Mouse (Mus musculus) layer of hippocampus, adult 8-10 months (tissue): ENCODE measurements around the gene Emc1. TPM values are rescaled to one million over a fixed set of nuclear protein-coding genes. Genes with fewer than 3 reads are reported as not detected.

Experiments
- DNase-seq, 2 experiments: peaks; one replicate each; pipeline ENCODE4 v3.0.0; 2022; ENCODE audit warnings: low spot score in 2 of 2
- total RNA-seq, 4 experiments: library from RNA; stranded (reverse); gene quantifications; 2 replicates each; pipeline ENCODE4 v1.2.4; 2022

Emc1 gene
- total RNA-seq = 10 to 100 TPM; 87.6 to 97.3 (median 92.2) TPM

DNA sequence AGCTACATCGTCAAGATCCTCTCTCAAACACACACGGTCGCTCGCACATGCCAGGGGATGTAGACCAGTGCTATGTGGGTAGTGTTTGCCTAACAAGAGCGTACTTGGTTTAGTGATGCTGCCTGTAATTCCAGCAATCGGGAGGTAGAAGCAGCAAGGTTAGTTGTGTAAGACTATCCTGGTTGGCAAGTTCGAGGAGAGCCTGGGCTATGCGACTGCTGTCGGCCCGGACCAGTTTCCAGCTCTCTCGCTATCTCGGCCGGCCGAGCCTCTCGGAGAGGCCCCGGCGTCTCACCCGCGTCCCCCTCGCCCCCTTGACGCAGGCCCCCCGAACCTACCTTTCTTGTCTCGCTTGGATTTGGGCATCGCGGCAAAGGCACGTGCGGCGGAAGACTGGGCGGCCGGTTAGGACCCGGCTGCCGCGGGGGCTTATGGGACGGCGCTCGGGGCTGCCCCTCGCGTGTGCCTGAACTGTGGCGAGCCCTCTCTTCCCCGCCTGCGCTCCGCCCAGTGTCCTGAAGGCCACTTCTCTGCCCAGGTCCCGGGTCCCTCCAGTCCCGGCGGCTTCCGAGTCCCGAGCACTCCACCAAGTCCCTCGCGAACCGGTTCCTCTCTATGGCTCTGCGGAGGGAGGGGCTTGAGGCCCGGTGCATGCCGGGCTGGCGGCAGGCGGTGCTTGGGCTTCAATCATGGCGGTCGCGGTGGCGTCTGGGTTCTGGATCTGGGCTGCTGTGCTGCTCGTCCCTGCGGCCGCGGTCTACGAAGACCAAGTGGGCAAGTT is at the start of gene Emc1, which contains the start of the genes Mrto4 and Ubr4:
Emc1 (plus strand) TSS at position 657 of the 781 bp plus-strand sequence.
Mrto4 (minus strand) TSS at position 646 of the 781 bp plus-strand sequence.
Ubr4 (plus strand) TSS at position 679 of the 781 bp plus-strand sequence.
- DNase-seq = peak; percentile 78 to 85

DNA sequence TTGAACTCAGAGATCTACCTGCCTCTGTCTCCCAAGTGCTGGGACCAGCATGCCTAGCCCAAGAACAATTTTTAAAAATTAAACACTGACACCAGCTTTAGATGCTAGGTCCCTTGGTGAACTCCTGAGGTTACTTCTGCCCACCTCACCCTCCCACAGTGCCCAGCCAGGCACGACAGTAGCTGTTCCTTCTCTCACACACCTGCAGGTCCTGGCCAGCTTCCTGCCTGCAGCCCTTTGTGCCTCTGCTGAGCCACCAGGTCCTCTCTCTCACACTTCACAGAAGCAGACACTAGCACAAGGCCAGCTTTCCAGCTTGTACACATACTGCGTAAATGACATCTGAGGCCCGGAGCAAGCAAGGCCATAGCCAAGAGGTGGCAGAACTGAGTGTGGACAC is 46.9 kb upstream of the Emc1 start:
- no peak for DNase-seq

DNA sequence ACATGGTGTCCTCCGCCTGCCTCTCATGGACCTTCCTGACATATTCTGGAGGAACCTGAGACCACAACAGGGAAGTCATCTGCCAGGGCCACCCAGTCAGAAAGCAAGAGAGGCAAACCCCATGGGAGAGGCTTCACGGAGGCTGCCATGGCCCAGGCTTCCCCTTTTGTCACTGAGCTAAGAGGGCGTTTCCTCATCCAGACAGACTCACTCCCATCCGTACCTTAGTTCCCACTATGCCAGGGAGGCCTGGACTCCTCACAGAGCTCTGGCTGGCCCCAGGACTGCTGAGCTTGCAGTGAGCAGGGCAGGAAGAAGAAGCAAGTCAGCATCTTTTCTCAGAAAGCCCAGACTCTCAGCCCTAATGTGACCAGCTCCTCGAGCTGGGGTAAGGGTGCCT is 44.5 kb upstream of the Emc1 start:
- no peak for DNase-seq

DNA sequence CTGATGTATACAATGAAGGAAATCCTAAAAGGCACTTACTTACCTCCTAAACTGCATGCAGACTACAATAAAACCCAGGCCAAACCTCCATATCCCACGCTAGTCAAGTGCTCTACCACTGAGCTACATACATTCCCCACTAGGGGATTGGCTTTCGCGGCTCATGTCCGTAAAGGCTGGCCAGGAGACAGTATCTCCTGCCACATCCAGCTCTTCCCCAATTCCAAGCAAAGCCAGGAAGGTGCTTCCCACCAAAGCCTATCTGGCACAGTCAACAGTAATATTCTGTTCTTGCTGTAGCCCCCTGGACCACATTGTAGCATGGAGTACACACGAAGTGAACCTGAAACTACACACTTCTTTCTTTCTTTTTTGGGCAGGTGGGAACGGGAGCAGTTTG is 42.7 kb upstream of the Emc1 start:
- no peak for DNase-seq

DNA sequence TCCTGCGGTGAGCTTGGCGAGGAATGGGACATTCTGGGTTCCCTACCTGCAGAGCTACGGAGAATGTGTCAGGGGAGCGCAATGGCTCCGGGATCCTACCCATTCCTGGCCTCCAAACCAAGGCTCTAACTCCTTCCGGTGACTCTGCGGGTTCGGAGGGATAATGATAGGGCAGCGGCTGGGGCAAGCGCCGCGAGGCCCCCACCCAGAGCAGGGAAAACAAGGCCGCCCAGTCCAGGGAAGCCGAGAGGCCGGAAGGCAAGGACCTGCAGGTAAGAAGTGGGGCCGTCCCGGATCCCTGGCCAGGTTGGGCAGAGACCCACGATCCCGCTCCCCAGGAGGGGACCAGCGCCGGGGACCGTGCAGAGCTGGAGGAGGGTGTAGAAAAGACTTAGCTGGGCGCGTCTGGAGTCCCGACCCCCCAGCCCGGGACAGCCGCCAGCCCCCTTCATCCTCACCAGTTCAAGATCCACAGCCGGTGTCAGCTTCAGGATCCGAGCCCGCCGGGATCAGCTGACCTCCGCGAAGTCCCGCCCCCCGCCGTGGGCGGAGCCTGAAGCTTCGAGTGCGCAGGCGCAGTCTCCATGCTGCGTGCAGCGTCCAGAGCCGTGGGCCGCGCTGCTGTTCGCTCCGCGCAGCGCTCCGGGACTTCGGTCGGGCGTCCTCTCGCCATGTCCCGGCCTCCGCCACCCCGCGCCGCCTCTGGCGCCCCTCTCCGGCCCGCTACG is 42.1 kb upstream of the Emc1 start, which contains the start of the genes Pqlc2 and Akr7a5:
Pqlc2 (minus strand) TSS at position 538 of the 728 bp plus-strand sequence.
Akr7a5 (plus strand) TSS at position 574 of the 728 bp plus-strand sequence.
- DNase-seq = peak; percentile 91 to 98

DNA sequence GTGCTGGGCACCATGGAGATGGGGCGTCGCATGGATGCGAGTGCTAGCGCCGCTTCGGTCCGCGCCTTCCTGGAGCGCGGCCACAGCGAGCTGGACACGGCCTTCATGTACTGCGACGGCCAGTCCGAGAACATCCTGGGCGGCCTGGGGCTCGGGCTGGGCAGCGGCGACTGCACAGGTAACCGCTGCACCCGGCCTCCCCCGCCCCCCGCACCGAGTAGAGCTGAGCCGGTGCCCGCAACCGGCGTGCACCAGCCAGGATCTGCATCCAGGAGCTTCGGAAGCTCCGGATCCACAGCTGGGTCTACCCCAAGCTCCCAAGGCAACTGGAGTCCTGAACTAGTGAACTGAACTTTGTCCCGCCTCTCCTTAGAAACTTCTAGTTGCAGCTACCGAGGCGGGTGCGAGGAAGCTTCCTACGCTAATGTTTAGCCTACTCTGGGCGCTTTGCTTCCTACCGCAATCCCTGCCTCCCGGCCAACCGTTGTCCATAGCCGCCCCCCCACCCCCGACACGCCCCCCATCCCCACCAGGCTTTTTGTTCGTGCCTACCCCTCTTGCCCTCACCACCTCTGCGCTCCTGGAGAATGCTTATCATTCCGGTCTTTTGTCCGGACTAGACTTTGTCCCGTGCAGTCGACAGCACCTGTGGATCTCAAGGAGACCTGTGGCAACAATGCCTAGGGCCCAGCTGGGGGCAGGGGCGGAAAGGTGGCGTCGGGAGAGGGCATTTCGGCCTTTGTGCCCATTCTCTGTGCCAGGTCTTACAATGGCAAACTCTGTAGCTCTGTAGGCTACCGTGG is 41.3 kb upstream of the Emc1 start:
- no peak for DNase-seq

DNA sequence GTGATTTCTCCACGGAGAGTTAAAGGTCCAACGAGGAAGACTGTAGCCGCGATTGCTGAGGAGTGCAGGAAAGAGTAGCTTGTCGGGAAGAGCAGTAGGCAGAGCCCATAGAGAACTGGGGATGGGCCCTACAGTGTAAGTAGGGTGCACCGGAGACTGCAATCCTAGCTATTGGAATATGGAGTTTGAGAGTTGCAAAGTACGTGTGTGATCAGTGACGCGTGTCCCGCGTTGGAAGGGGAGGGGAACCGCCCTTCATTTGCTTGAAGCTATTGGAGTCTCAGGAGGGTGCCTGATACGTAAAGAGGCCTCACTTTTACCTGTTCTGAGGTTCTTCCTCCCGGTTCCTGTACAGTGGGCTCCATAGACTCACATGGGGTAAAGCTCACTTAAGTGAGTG is 40.7 kb upstream of the Emc1 start:
- no peak for DNase-seq

DNA sequence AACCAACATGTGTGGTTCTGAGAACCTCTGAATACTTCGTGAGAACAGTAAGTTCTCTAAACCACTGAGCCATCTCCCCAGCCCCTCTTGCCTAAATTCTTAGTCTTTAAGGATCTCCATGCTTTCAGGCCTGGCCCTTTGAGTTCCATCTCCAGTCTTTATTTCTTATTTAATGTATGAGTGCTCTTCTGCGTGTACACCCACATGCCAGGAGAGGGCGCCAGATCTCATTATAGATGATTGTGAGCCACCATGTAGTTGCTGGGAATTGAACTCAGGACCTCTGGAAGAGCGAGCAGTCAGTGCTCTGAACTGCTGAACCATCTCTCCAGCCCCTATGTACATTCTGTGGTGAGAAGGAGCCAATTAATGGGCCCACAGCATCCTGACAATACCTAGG is 39.8 kb upstream of the Emc1 start:
- no peak for DNase-seq

DNA sequence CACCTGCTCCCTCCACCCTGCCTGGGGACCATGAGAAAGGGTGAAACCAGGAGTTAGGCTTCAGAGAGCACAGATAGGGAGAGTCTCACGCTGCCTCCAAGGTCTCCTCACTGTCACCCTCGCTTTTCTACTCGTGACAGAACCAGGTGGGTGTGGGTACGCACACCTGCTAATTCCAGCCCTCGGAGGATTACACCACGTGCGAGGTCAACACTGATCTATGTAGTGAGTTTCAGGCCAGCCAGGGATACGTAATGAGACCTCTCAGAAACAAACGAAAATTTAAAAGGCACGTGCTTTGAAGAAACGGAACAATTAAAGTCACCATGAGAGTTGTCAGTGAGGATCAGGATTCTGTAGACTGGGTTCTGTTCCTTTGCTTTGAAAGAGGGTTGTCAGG is 33.9 kb upstream of the Emc1 start:
- DNase-seq = no peak

DNA sequence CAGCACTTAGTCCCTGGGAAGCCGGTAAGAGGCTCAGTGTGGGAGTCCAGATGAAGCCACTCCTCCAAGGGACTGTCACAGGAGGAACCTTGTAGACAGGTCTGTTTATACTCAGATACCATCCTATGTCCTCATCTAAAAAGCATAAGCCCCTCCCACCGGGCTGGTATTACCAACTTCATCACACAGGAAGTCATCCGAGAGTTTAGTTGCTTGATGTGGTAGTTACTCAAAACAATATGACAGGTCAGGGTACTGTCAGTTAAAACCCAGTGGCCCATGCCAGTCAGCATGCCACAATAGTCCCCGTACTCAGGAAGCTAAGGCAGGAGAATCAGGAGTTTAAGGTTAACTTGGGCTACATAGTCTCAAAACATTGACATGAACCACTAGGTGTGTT is 32.6 kb upstream of the Emc1 start:
- no peak for DNase-seq

DNA sequence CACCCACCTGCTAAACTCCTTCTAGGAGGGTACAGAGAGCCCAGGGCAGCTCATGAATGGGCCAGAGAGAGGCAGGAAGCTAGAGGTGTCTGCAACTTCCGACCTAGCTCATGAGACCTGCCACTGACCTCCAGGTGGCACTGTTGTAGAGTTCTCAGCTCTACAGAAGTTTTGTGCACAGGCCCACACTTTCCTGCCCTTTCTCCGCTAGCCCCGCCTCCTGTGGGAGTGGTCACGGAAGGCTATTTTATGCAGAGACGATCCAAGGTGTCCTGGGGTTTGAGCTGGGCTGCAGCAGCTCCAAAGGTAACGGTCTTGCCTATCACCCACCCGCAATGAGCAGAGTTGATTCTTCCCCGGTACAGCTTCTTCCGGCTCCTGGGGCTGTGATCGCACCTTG is 21.8 kb upstream of the Emc1 start:
- DNase-seq = no peak

DNA sequence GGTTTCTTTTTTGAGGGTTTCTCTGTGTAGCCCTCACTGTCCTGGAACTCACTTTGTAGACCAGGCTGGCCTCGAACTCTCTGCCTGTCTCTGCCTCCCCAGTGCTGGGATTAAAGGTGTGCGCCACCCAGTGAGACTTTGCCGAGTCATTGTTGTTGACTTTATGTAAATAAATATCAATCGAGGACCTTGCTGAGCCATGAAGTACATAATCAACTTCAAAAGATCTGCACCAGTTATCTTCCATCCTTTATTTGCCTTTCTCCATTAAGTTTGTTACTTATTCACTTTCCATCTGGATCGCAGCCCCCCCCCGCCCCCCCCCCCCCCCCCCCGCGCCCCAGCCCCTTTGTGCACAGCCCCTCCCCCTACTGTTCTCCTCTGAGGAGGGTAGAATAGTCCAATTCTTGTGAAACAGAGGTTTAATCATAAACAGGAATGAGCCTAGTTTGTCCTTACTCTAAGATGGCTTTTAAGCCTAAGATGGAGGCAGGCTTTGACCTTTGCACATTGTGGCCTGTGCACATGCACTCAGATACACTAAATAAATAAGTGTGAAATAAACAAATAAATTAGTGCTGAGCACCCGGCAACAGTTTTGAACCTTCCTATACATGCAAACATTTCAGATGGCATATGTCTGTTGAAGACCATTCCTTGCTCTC is 17.6 kb upstream of the Emc1 start:
- no peak for DNase-seq

DNA sequence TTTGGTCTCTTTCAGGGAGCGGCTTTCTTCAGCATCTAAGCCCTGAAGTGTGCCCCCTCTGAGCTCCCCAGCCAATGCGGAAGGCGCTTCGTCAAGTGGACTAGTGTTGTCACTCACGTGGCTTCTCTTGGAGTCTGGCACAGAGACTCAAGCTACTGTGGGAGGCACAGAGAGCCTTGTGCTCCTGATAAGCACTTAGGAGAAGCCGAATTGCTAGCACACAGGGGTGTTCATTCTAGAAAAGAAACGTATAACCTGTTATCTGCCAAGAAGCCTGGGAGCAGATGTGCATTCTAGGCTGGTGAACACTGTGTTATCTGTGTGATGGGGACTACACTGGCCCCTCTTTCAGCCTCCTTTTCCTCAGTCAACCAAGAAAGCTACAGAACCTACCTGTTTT is 16.9 kb upstream of the Emc1 start:
- DNase-seq = no peak

DNA sequence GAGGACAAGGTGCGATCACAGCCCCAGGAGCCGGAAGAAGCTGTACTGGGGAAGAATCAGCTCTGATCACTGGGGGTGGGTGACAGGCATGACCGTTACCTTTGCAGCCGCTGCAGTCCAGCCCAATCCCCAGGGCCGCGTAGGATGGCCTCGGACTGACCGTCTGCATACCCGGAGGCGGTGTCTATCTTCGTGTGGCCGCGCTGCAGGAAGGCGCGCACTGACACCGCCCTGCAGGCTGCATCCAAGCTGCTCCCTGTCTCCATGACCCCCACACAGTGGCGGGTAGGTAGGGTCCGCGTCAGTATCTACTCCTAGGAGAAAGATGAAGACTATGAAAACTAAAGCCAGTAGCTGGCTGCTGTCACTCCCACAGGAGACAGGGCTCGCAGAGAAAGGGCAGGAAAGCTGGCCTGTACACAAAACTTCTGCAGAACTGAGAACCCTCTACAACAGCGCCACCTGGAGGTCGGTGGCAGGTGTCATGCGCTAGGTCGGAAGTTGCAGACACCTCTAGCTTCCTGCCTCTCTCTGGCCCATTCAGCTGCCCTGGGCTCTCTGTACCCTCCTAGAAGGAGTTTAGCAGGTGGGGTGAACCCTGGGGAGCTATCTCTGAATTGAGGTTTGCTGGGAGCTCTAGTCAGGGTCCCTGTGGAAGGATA is 15.4 kb upstream of the Emc1 start:
- DNase-seq = peak in 1 of 2 experiments; percentile 42

DNA sequence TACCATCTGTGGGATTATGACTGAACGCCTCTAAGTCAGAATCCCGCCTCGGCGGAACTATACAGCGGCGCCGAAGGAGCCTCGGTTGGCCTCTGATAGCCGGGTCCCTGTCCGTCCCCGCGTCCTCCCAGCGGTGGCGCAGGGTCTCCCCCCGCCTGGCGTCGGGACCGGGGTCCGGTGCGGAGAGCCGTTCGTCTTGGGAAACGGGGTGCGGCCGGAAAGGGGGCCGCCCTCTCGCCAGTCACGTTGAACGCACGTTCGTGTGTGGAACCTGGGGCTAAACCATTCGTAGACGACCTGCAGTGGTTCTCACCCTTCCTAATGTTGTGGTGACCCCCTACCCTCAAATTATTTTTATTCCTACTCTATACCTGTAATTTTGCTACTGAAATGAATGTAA is 14.2 kb upstream of the Emc1 start:
- no peak for DNase-seq

DNA sequence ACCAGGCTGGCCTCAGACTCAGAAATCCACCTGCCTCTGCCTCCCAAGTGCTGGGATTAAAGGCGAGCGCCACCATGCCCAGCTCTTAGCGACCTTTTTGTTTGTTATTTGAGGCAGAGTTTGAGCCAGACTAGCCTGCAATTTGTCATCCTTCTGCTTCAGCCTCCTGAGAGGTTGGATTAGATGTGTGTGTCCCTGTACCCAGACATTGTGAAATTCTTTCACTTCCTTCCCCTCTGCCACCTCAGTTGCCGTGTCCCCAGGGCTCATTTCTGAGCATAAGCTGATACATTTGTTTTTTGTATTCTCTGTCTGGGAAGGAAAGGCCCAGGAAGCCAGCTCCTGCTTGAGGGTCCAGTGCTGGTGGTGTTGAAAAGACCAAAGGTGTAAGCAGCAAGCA is 11.6 kb upstream of the Emc1 start:
- no peak for DNase-seq

DNA sequence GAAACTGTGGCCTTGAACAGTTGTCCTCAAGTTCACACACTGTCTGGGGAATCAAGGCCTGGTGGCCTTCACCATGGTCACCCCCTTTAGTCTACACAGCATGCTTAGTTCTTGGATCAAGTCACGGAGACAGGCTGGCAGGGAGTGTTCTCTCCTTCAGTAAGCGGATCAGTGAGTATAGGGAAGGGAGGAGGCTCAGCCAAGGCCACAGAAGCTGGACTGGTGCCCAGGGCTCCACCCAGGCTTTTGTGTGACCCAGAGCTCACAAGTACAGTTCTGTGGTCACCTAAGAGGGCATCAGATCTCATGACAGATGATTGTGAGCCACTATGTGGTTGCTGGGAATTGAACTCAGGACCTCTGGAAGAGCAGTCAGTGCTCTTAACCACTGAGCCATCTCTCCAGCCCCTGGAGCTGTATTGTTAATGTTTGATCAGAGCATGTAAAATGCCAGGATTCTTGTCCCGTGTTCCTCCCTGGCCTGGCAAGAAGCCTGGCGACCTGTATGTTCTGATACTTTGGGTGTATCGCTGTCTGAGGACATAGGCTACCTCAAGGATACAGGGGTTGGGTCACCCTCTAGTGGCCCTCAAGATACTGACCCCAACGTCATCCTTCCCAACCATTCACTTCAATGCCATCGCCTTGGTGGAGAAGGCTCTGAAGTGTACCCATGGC is 10.7 kb upstream of the Emc1 start:
- no peak for DNase-seq

DNA sequence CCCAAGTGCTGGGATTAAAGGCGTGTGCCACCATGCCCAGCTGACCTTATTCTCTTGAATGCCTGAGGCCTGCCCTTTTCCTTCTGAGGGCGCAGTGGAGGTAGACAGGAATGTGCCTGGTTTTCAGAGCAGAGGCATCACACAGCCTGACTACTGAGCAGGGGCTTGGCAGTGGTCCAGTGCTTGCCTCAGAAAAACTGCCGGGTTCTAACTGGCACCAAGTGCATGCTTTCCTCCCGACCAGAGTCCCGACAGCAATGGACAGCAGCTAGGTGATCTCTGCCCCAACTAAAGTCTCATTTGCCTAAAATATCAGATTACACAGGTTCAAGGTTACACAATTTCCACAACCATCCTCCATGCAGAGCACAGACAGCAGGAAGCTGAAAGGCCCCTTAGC is 8.7 kb upstream of the Emc1 start:
- peak; percentile 34 to 47 for DNase-seq

DNA sequence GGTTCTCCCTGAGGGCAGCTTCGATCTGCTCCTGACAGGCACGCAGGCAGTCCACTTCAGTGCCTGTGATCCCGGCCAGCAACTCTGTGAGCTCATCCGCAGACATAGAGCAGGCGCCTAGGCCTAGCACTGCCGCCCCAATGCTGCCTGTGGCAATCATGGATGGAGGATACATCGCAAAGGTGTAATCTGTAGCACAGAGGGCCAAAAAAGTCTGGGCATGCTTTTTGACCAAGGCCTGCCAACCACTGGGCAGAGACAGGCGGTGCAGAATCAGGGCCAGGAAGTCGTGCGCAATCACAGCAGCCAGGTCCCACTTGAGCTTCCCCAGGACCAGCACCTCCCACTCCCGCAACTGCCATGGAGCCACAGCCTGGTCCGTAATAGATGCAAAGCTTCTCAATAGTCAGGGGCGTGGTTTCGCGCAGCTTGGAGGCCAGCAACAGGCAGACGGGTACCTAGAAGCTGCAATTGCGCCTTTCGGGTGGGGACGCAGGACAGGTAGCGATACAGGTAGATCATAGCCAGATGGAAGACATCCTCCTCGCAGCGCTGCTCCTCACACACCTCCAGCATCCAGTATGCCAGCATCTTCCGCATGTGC is 6.9 kb upstream of the Emc1 start:
- DNase-seq = no peak

DNA sequence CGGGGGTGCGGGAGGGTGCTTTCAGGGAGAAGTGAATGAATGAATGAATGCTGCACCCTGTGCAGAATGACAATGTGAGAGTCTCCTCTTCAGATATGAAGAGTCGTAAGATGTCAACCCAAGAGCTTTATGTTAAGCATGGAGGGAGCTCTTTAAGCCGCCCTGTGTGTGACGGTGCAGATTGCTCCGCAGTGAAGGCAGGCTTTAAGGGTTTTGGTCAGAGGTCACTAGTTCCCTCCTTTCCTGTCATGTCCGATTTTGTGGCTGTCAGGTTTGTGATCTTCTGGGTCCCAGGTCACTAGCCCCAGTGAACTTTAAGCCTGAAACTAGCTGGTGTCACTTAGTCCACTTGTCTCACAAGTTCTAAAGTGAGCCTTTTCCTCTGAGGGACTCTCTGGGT is 445 bp downstream of the Emc1 start:
- no peak for DNase-seq
